Mouse (Mus musculus) MEL (cell line): Measurements from ENCODE around the gene Atf5. TPM values are rescaled to one million over a fixed set of nuclear protein-coding genes. Genes with fewer than 3 reads are reported as not detected.

ENCODE experiments used
- DNase-seq: peaks from one replicate; pipeline ENCODE4 v3.0.0; 2011; ENCODE audit warnings: low read depth, low spot score
- H3K27ac ChIP-seq: 2 replicates; pipeline ENCODE4 v1.5.1; 2012; ENCODE audit warnings: low read depth, mild to moderate bottlenecking, control low read depth, low read length, moderate library complexity; ENCODE audit not compliant: control insufficient read depth
- H3K27me3 ChIP-seq, 2 experiments: fragments of 150-350 bp in 1 of 2; sonication (generic) in 1 of 2; 2 replicates each; pipeline ENCODE4 v1.6.1; 2012; ENCODE audit warnings: low read length in 2 of 2, mild to moderate bottlenecking in 2 of 2, improper control_type of control experiment in 1 of 2, moderate library complexity in 1 of 2; ENCODE audit not compliant: insufficient read depth in 2 of 2, control insufficient read depth in 1 of 2
- H3K36me3 ChIP-seq, 2 experiments: 2 replicates each; pipeline ENCODE4 v1.6.1; 2012 to 2014; ENCODE audit warnings: low read length in 2 of 2, improper control_type of control experiment in 1 of 2, inconsistent platforms in 1 of 2, mild to moderate bottlenecking in 1 of 2; ENCODE audit not compliant: insufficient read depth in 2 of 2, control insufficient read depth in 1 of 2
- H3K4me1 ChIP-seq, 2 experiments: fragments of 150-350 bp in 1 of 2; sonication (generic) in 1 of 2; 2 replicates each; pipeline ENCODE4 v1.6.1; 2012; ENCODE audit warnings: low read length in 2 of 2, improper control_type of control experiment in 1 of 2, mild to moderate bottlenecking in 1 of 2; ENCODE audit not compliant: insufficient read depth in 2 of 2, control insufficient read depth in 1 of 2
- H3K4me3 ChIP-seq, 2 experiments: fragments of 150-350 bp in 1 of 2; sonication (generic) in 1 of 2; 2 replicates each; pipeline ENCODE4 v1.5.1; 2012; ENCODE audit warnings: low read depth in 2 of 2, low read length in 2 of 2, mild to moderate bottlenecking in 2 of 2, moderate library complexity in 2 of 2, control low read depth in 1 of 2, improper control_type of control experiment in 1 of 2; ENCODE audit not compliant: control insufficient read depth in 1 of 2, insufficient read depth in 1 of 2
- H3K79me2 ChIP-seq: 2 replicates; pipeline ENCODE4 v1.6.1; 2012; ENCODE audit warnings: mild to moderate bottlenecking, low read length, moderate library complexity; ENCODE audit not compliant: control insufficient read depth, poor library complexity, insufficient read depth
- H3K9ac ChIP-seq: 2 replicates; pipeline ENCODE4 v1.6.1; 2012; ENCODE audit warnings: low read depth, mild to moderate bottlenecking, control low read depth, low read length, moderate library complexity; ENCODE audit not compliant: control insufficient read depth, poor library complexity, severe bottlenecking
- H3K9me3 ChIP-seq: fragments of 150-350 bp; sonication (generic); replicated peaks from 2 replicates; pipeline ENCODE4 v1.6.1; 2012; ENCODE audit warnings: mild to moderate bottlenecking, low read length, improper control_type of control experiment, moderate library complexity; ENCODE audit not compliant: insufficient read depth
- CTCF ChIP-seq, 3 experiments: IDR thresholded peaks in 2 of 3; conservative IDR thresholded peaks in 1 of 3; 2 replicates each; pipeline ENCODE4 v1.5.1; 2011 to 2012; ENCODE audit warnings: low read length in 3 of 3, low read depth in 2 of 3, mild to moderate bottlenecking in 2 of 3, improper control_type of control experiment in 1 of 3, inconsistent platforms in 1 of 3, mixed read lengths in 1 of 3, moderate library complexity in 1 of 3; ENCODE audit not compliant: control insufficient read depth in 1 of 3, insufficient read depth in 1 of 3, poor library complexity in 1 of 3, severe bottlenecking in 1 of 3
- E2F4 ChIP-seq: IDR thresholded peaks from 2 replicates; pipeline ENCODE4 v1.6.1; 2011; ENCODE audit warnings: low read depth, low read length, improper control_type of control experiment, borderline replicate concordance
- ETS1 ChIP-seq: IDR thresholded peaks from 2 replicates; pipeline ENCODE4 v1.6.1; 2012; ENCODE audit warnings: low read depth, mild to moderate bottlenecking, inconsistent platforms, low read length, improper control_type of control experiment, moderate library complexity
- GABPA ChIP-seq: IDR thresholded peaks from 2 replicates; pipeline ENCODE4 v1.6.1; 2012; ENCODE audit warnings: low read depth, mild to moderate bottlenecking, inconsistent platforms, low read length, improper control_type of control experiment, moderate library complexity
- GATA1 ChIP-seq: IDR thresholded peaks from 2 replicates; pipeline ENCODE4 v1.6.1; 2011; ENCODE audit warnings: low read depth, low read length, improper control_type of control experiment
- HCFC1 ChIP-seq: IDR thresholded peaks from 2 replicates; pipeline ENCODE4 v1.6.1; 2012; ENCODE audit warnings: low read depth, mild to moderate bottlenecking, inconsistent platforms, low read length, improper control_type of control experiment, moderate library complexity
- JUND ChIP-seq: IDR thresholded peaks from 2 replicates; pipeline ENCODE4 v1.6.1; 2011; ENCODE audit warnings: low read depth, mild to moderate bottlenecking, improper control_type of control experiment, low read length
- MAFK ChIP-seq: IDR thresholded peaks from 2 replicates; pipeline ENCODE4 v1.6.1; 2011; ENCODE audit warnings: low read depth, mild to moderate bottlenecking, low read length, improper control_type of control experiment, borderline replicate concordance
- MAZ ChIP-seq: IDR thresholded peaks from 2 replicates; pipeline ENCODE4 v1.6.1; 2012; ENCODE audit warnings: low read depth, mild to moderate bottlenecking, inconsistent platforms, low read length, improper control_type of control experiment
- MEF2A ChIP-seq: IDR thresholded peaks from 2 replicates; pipeline ENCODE4 v1.6.1; 2014; ENCODE audit warnings: low read depth, mild to moderate bottlenecking, inconsistent platforms, low read length, improper control_type of control experiment; ENCODE audit not compliant: poor library complexity, insufficient replicate concordance, severe bottlenecking; ENCODE audit errors: extremely low read depth
- MXI1 ChIP-seq: IDR thresholded peaks from 2 replicates; pipeline ENCODE4 v1.6.1; 2011; ENCODE audit warnings: mild to moderate bottlenecking, low read depth, low read length, improper control_type of control experiment
- MYB ChIP-seq: IDR thresholded peaks from 2 replicates; pipeline ENCODE4 v1.6.1; 2011; ENCODE audit warnings: mild to moderate bottlenecking, low read depth, low read length, improper control_type of control experiment
- MYC ChIP-seq: IDR thresholded peaks from 2 replicates; pipeline ENCODE4 v1.6.1; 2011; ENCODE audit warnings: low read depth, mild to moderate bottlenecking, low read length, improper control_type of control experiment, moderate library complexity
- POLR2A ChIP-seq, 2 experiments: IDR thresholded peaks; 2 replicates each; pipeline ENCODE4 v1.6.1; 2011 to 2012; ENCODE audit warnings: low read length in 2 of 2, mild to moderate bottlenecking in 2 of 2, control low read depth in 1 of 2, improper control_type of control experiment in 1 of 2, low read depth in 1 of 2, moderate library complexity in 1 of 2; ENCODE audit not compliant: control insufficient read depth in 1 of 2, insufficient read depth in 1 of 2, poor library complexity in 1 of 2
- POLR2AphosphoS2 ChIP-seq: IDR thresholded peaks from 2 replicates; pipeline ENCODE4 v1.6.1; 2011; ENCODE audit warnings: low read length, improper control_type of control experiment
- RCOR1 ChIP-seq: IDR thresholded peaks from 2 replicates; pipeline ENCODE4 v1.6.1; 2012; ENCODE audit warnings: low read depth, mild to moderate bottlenecking, inconsistent platforms, low read length, improper control_type of control experiment
- SMC3 ChIP-seq: IDR thresholded peaks from 2 replicates; pipeline ENCODE4 v1.6.1; 2011; ENCODE audit warnings: low read depth, low read length, improper control_type of control experiment
- TAL1 ChIP-seq: IDR thresholded peaks from 2 replicates; pipeline ENCODE4 v1.6.1; 2012; ENCODE audit warnings: mild to moderate bottlenecking, inconsistent platforms, low read length, moderate library complexity, mixed read lengths
- TCF12 ChIP-seq: IDR thresholded peaks from 2 replicates; pipeline ENCODE4 v1.6.1; 2014; ENCODE audit warnings: low read depth, mild to moderate bottlenecking, inconsistent platforms, low read length, improper control_type of control experiment, moderate library complexity
- USF2 ChIP-seq, 2 experiments: IDR thresholded peaks; 2 replicates each; pipeline ENCODE4 v1.6.1; 2011 to 2012; ENCODE audit warnings: improper control_type of control experiment in 2 of 2, low read length in 2 of 2, borderline replicate concordance in 1 of 2, inconsistent platforms in 1 of 2, low read depth in 1 of 2, mild to moderate bottlenecking in 1 of 2; ENCODE audit not compliant: insufficient read depth in 1 of 2
- ZC3H11A ChIP-seq: IDR thresholded peaks from 2 replicates; pipeline ENCODE4 v1.6.1; 2012; ENCODE audit warnings: low read depth, mild to moderate bottlenecking, inconsistent platforms, low read length, improper control_type of control experiment
- polyA plus RNA-seq, 2 experiments: library from polyadenylated mRNA; stranded (reverse) in 1 of 2; unstranded in 1 of 2; fragments of >175 nt in 1 of 2; fragments of >200 nt in 1 of 2; gene quantifications; 2 replicates each; pipeline versions ENCODE4 v1.2.1 to v1.2.4; 2012; ENCODE audit warnings: low replicate concordance in 2 of 2, low read depth in 1 of 2; ENCODE audit not compliant: insufficient read length in 2 of 2, insufficient read depth in 1 of 2, missing spikeins in 1 of 2
- total RNA-seq: library from RNA; depleted of rRNA; stranded (reverse); fragments of 300-350 nt; gene quantifications from 2 replicates; pipeline ENCODE4 v1.2.3, GENCODE M21; 2012

The Atf5 gene
- total and polyA plus RNA-seq, 3 experiments: 17.6 to 95.5 TPM; not detected in 1

DNA sequence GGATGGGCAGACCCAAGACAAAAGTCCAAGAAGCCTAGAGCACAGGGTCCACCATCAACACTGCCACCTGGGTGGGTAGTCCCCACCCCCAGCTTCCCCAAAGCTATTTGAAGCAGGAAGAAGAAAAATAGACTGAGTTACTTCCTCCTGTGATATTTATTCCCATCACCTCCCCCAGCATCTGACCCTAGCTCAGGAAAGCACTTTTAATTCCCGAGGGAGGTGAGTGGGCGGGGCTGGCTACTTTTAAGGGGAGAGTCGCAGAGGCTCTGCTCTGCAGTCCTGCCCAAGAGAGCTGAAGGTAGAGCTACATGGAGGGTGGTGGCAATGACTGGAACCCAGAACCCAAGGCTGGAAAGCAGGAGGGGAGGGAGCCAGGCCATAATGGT lies 19.6 kb upstream of the Atf5 start:
- TF ChIP-seq CTCF (IDR thresholded peaks at IDR 0.05 in 2 of 3, conservative IDR thresholded peaks at IDR 0.05 in 1 of 3; ENCODE audit: control insufficient read depth in 1 of 3, insufficient read depth in 1 of 3, low read depth in 2 of 3, low read length in 3 of 3, poor library complexity in 1 of 3, severe bottlenecking in 1 of 3): no peak
- TF ChIP-seq POLR2AphosphoS2: no peak
- TF ChIP-seq ETS1: no peak
- TF ChIP-seq GABPA: no peak
- no peak for TF ChIP-seq MXI1
- TF ChIP-seq MAFK: no peak
- TF ChIP-seq MEF2A: no peak
- TF ChIP-seq POLR2A (IDR thresholded peaks at IDR 0.05; ENCODE audit: control insufficient read depth in 1 of 2, insufficient read depth in 1 of 2, low read depth in 1 of 2, low read length in 2 of 2, poor library complexity in 1 of 2): no peak
- TF ChIP-seq, all 39 proteins: peak for 0
- Histone ChIP-seq H3K27me3 (no peaks in the 10 kb centered on the region), H3K4me3 (no peak overlapping the region), H3K4me1 (no peaks in the 10 kb centered on the region), H3K27ac (no peak overlapping the region), H3K9ac (no peak overlapping the region), H3K79me2 (peaks cover 2% of the 10 kb centered on the region; the same call in 1 of the 2 replicates), H3K9me3 (no peaks in the 10 kb centered on the region), H3K36me3 (no peaks in the 10 kb centered on the region; a peak in 1 of 4 replicates)
- DNase-seq: no peak

DNA sequence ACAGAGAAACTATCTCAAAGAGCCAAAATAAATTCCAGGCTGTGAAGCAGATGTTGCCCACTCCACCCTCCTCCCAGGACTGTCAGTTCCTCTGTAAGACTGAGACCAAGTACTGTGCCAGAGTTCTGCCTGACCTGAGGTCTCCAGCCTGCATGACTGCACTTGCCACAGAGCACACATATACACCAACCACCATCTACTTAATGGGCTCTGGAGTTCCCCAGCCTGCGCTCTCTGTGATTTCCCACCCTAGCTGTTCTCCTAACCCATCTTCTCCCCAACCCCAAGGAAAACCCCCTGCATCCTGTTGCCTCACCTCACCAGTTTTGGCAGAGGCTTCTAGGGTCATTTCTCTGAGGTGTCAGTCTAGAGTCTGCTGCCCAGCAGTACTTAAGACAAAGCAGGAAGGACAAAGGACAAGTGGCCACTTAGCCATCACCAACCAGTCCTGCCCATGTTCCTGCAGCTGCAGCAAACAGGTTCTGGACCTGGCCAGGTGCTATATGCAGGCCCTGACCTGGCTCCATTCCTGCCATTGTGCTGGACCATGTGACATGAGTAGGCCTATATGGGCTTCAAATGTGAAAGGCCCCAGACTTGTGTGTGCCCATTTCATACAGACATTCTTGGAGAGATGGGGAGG lies 19.0 kb upstream of the Atf5 start:
- no peak for DNase-seq
- no peaks in the 10 kb centered on the region; a peak in 1 of 4 replicates for H3K36me3 ChIP-seq

More for the DNA sequence above, 19.0 kb upstream of the Atf5 start:
- Histone ChIP-seq H3K4me3 (no peak overlapping the region), H3K4me1 (no peaks in the 10 kb centered on the region), H3K9ac (no peak overlapping the region), H3K79me2 (peaks cover 2% of the 10 kb centered on the region; the same call in 1 of the 2 replicates), H3K27ac (no peak overlapping the region), H3K9me3 (no peaks in the 10 kb centered on the region), H3K27me3 (no peaks in the 10 kb centered on the region)
- TF ChIP-seq JUND: no peak
- TF ChIP-seq RCOR1: no peak
- TF ChIP-seq TAL1: no peak
- no peak for TF ChIP-seq E2F4
- no peak; the same call in 1 of the 2 replicates for TF ChIP-seq POLR2AphosphoS2
- TF ChIP-seq MYC: no peak
- no peak for TF ChIP-seq TCF12
- no peak for TF ChIP-seq MEF2A
- TF ChIP-seq GATA1: no peak
- TF ChIP-seq ZC3H11A: no peak
- no peak for TF ChIP-seq MYB
- TF ChIP-seq MAZ: no peak
- no peak for TF ChIP-seq SMC3
- TF ChIP-seq USF2 (IDR thresholded peaks at IDR 0.05; ENCODE audit: borderline replicate concordance in 1 of 2, insufficient read depth in 1 of 2, low read depth in 1 of 2, low read length in 2 of 2): no peak
- no peak for TF ChIP-seq GABPA
- TF ChIP-seq HCFC1: no peak
